Mouse (Mus musculus): ENCODE measurements around the gene Ugt1a6b. TPM values are rescaled to one million over a fixed set of nuclear protein-coding genes. Genes with fewer than 3 reads are reported as not detected.

The Ugt1a6b gene
- polyA plus RNA-seq, 1 experiment from 2014 or later: not detected

GRCm38 (mm10) chr1:88248658-88249057, 145.6 kb downstream of the Ugt1a6b start:
- Histone ChIP-seq H3K9me3 (peaks cover 94% of the 10 kb centered on the region), H3K27ac (no peak overlapping the region), H3K36me3 (no peaks in the 10 kb centered on the region), H3K4me3 (no peak overlapping the region), H3K4me1 (no peaks in the 10 kb centered on the region), H3K27me3 (ENCODE audit: insufficient read depth, poor library complexity, severe bottlenecking) (no peaks in the 10 kb centered on the region)
- 71% methylated on average over 4 of the region's 4 CpGs for WGBS
- DNase-seq (ENCODE audit: low spot score): no peak

GRCm38 (mm10) chr1:88249596-88249995, 146.5 kb downstream of the Ugt1a6b start:
- Histone ChIP-seq H3K9me3 (peaks cover 95% of the 10 kb centered on the region), H3K27me3 (ENCODE audit: insufficient read depth, poor library complexity, severe bottlenecking) (no peaks in the 10 kb centered on the region), H3K4me3 (no peak overlapping the region), H3K4me1 (no peaks in the 10 kb centered on the region), H3K27ac (no peak overlapping the region), H3K36me3 (no peaks in the 10 kb centered on the region)
- no peak for DNase-seq (ENCODE audit: low spot score)
- 71% methylated on average over 7 of the region's 7 CpGs for WGBS

GRCm38 (mm10) chr1:88250023-88250422, 147.0 kb downstream of the Ugt1a6b start:
- Histone ChIP-seq H3K9me3 (peaks cover 95% of the 10 kb centered on the region), H3K36me3 (no peaks in the 10 kb centered on the region), H3K27ac (no peak overlapping the region), H3K27me3 (ENCODE audit: insufficient read depth, poor library complexity, severe bottlenecking) (no peaks in the 10 kb centered on the region), H3K4me1 (no peaks in the 10 kb centered on the region), H3K4me3 (no peak overlapping the region)
- WGBS: 73% methylated on average over 5 of the region's 5 CpGs
- no peak for DNase-seq (ENCODE audit: low spot score)

GRCm38 (mm10) chr1:88253106-88253505, 150.1 kb downstream of the Ugt1a6b start:
- H3K36me3 ChIP-seq: no peaks in the 10 kb centered on the region
- no peak overlapping the region for H3K4me3 ChIP-seq
- DNase-seq (ENCODE audit: low spot score): no peak
- H3K27ac ChIP-seq: no peak overlapping the region
- H3K4me1 ChIP-seq: no peaks in the 10 kb centered on the region
- 70% methylated on average over 8 of the region's 8 CpGs for WGBS
- H3K27me3 ChIP-seq (ENCODE audit: insufficient read depth, poor library complexity, severe bottlenecking): no peaks in the 10 kb centered on the region
- H3K9me3 ChIP-seq: peaks cover 97% of the 10 kb centered on the region

GRCm38 (mm10) chr1:88253540-88253939, 150.5 kb downstream of the Ugt1a6b start:
- peaks cover 96% of the 10 kb centered on the region for H3K9me3 ChIP-seq
- H3K4me3 ChIP-seq: no peak overlapping the region
- WGBS: 68% methylated on average over 6 of the region's 6 CpGs

GRCm38 (mm10) chr1:88254793-88255465, 151.9 kb downstream of the Ugt1a6b start:
- no peak for DNase-seq (ENCODE audit: low spot score)
- peaks cover 92% of the 10 kb centered on the region for H3K9me3 ChIP-seq
- 81% methylated on average over 12 of the region's 12 CpGs for WGBS

More at GRCm38 (mm10) chr1:88253540-88253939, 150.5 kb downstream of the Ugt1a6b start:
- H3K27ac ChIP-seq: no peak overlapping the region
- no peak for DNase-seq (ENCODE audit: low spot score)
- no peaks in the 10 kb centered on the region for H3K27me3 ChIP-seq (ENCODE audit: insufficient read depth, poor library complexity, severe bottlenecking)
- no peaks in the 10 kb centered on the region for H3K36me3 ChIP-seq
- H3K4me1 ChIP-seq: no peaks in the 10 kb centered on the region

GRCm38 (mm10) chr1:88255466-88255857, 152.4 kb downstream of the Ugt1a6b start:
- Histone ChIP-seq H3K27ac (no peak overlapping the region), H3K9me3 (peaks cover 91% of the 10 kb centered on the region), H3K27me3 (ENCODE audit: insufficient read depth, poor library complexity, severe bottlenecking) (no peaks in the 10 kb centered on the region), H3K4me3 (no peak overlapping the region), H3K4me1 (peaks cover 14% of the 10 kb centered on the region), H3K36me3 (0 out of 2 replicates have a peak, but pooled peaks cover 11% of the 10 kb centered on the region)
- DNase-seq (ENCODE audit: low spot score): no peak
- 57% methylated on average over 2 of the region's 2 CpGs for WGBS

More at GRCm38 (mm10) chr1:88254793-88255465, 151.9 kb downstream of the Ugt1a6b start:
- Histone ChIP-seq H3K36me3 (0 out of 2 replicates have a peak, but pooled peaks cover 6% of the 10 kb centered on the region), H3K27ac (no peak overlapping the region), H3K4me1 (peaks cover 9% of the 10 kb centered on the region), H3K4me3 (no peak overlapping the region), H3K27me3 (ENCODE audit: insufficient read depth, poor library complexity, severe bottlenecking) (no peaks in the 10 kb centered on the region)

GRCm38 (mm10) chr1:88255989-88256754, 153.1 kb downstream of the Ugt1a6b start:
- Histone ChIP-seq H3K4me3 (no peak overlapping the region), H3K27me3 (ENCODE audit: insufficient read depth, poor library complexity, severe bottlenecking) (no peaks in the 10 kb centered on the region), H3K4me1 (peaks cover 14% of the 10 kb centered on the region), H3K9me3 (peaks cover 83% of the 10 kb centered on the region), H3K36me3 (peaks cover 16% of the 10 kb centered on the region), H3K27ac (no peak overlapping the region)
- 75% methylated on average over 13 of the region's 13 CpGs for WGBS
- no peak for DNase-seq (ENCODE audit: low spot score)

GRCm38 (mm10) chr1:88256886-88257663, 154.0 kb downstream of the Ugt1a6b start:
- Histone ChIP-seq H3K36me3 (peaks cover 25% of the 10 kb centered on the region), H3K4me3 (no peak overlapping the region), H3K27ac (no peak overlapping the region), H3K9me3 (peaks cover 77% of the 10 kb centered on the region), H3K27me3 (ENCODE audit: insufficient read depth, poor library complexity, severe bottlenecking) (no peaks in the 10 kb centered on the region), H3K4me1 (peaks cover 14% of the 10 kb centered on the region)
- 75% methylated on average over 10 of the region's 10 CpGs for WGBS
- DNase-seq (ENCODE audit: low spot score): no peak

- Histone ChIP-seq H3K36me3 (peaks cover 31% of the 10 kb centered on the region), H3K4me1 (peaks cover 14% of the 10 kb centered on the region), H3K4me3 (no peak overlapping the region), H3K9me3 (peaks cover 71% of the 10 kb centered on the region), H3K27ac (no peak overlapping the region), H3K27me3 (ENCODE audit: insufficient read depth, poor library complexity, severe bottlenecking) (no peaks in the 10 kb centered on the region)
- whole genome bisulfite sequencing: 77% methylated on average over 6 of the region's 6 CpGs
- DNase-seq (ENCODE audit: low spot score): no peak
Measured at GRCm38 (mm10) chr1:88257681-88258080, 154.6 kb downstream of the Ugt1a6b start.

- H3K27me3 ChIP-seq (ENCODE audit: insufficient read depth, poor library complexity, severe bottlenecking): no peaks in the 10 kb centered on the region
- H3K9me3 ChIP-seq: peaks cover 64% of the 10 kb centered on the region
- DNase-seq (ENCODE audit: low spot score): no peak
- no peak overlapping the region for H3K4me3 ChIP-seq
- peaks cover 38% of the 10 kb centered on the region for H3K36me3 ChIP-seq
- WGBS: 71% methylated on average over 6 of the region's 6 CpGs
- H3K4me1 ChIP-seq: peaks cover 14% of the 10 kb centered on the region
- no peak overlapping the region for H3K27ac ChIP-seq
Measured at GRCm38 (mm10) chr1:88258361-88258760, 155.3 kb downstream of the Ugt1a6b start.

- Histone ChIP-seq H3K4me1 (peaks cover 14% of the 10 kb centered on the region), H3K4me3 (no peak overlapping the region), H3K27ac (no peak overlapping the region), H3K27me3 (ENCODE audit: insufficient read depth, poor library complexity, severe bottlenecking) (no peaks in the 10 kb centered on the region), H3K36me3 (peaks cover 45% of the 10 kb centered on the region), H3K9me3 (peaks cover 61% of the 10 kb centered on the region)
- no peak for DNase-seq (ENCODE audit: low spot score)
- WGBS: 70% methylated on average over 8 of the region's 8 CpGs
Measured at GRCm38 (mm10) chr1:88258881-88259642, 156.0 kb downstream of the Ugt1a6b start.

Measured in heart, embryonic 10.5 days (tissue).